Mouse (Mus musculus) embryonic facial prominence, embryonic 15.5 days (tissue): ENCODE data around the gene Ccnq. TPM values are rescaled to one million over a fixed set of nuclear protein-coding genes. Genes with fewer than 3 reads are reported as not detected.

Source experiments
- ATAC-seq: fragments of 200-750 bp; cut with Nextera tagmentation; 2 replicates; pipeline ENCODE4 v1.8.0; 2017; ENCODE audit warnings: low read depth, moderate TSS enrichment; ENCODE audit not compliant: insufficient number of reproducible peaks, low FRiP score, low TSS enrichment
- H3K27ac ChIP-seq: fragments of 300-500 bp; sonication (generic); replicated peaks from 2 replicates; pipeline ENCODE4 v1.5.1; 2015; ENCODE audit warnings: mild to moderate bottlenecking, inconsistent platforms
- H3K27me3 ChIP-seq: fragments of 300-500 bp; sonication (generic); 2 replicates; pipeline ENCODE4 v1.6.1; 2015; ENCODE audit warnings: inconsistent platforms
- H3K36me3 ChIP-seq: fragments of 300-500 bp; sonication (generic); 2 replicates; pipeline ENCODE4 v1.6.1; 2015; ENCODE audit warnings: mild to moderate bottlenecking, inconsistent platforms
- H3K4me1 ChIP-seq: fragments of 300-500 bp; sonication (generic); 2 replicates; pipeline ENCODE4 v1.6.1; 2015; ENCODE audit warnings: inconsistent platforms
- H3K4me2 ChIP-seq: fragments of 300-500 bp; sonication (generic); replicated peaks from 2 replicates; pipeline ENCODE4 v1.6.1; 2015; ENCODE audit warnings: mild to moderate bottlenecking, inconsistent platforms
- H3K4me3 ChIP-seq: fragments of 300-500 bp; sonication (generic); replicated peaks from 2 replicates; pipeline ENCODE4 v1.5.1; 2015; ENCODE audit warnings: mild to moderate bottlenecking, inconsistent platforms
- H3K9ac ChIP-seq: fragments of 300-500 bp; sonication (generic); 2 replicates; pipeline ENCODE4 v1.6.1; 2015; ENCODE audit warnings: inconsistent platforms
- H3K9me3 ChIP-seq: fragments of 300-500 bp; sonication (generic); replicated peaks from 2 replicates; pipeline ENCODE4 v1.6.1; 2016; ENCODE audit warnings: inconsistent platforms
- WGBS: fragments of 180-500 bp; shearing (Covaris S2); methylation state at CpG from one replicate; pipeline ENCODE4 v1.1.7; 2015; 5-methylcytosine and 5-hydroxymethylcytosine counted together
- polyA plus RNA-seq: library from polyadenylated mRNA; unstranded; fragments of >200 nt; fragmentation: Nextera tagmentation; extraction: Ambion mirVana; gene quantifications from 2 replicates; pipeline ENCODE4 v1.2.1, GENCODE M21; 2015

Ccnq gene
- polyA plus RNA-seq, 1 experiment from 2014 or later: 39.8 TPM

DNA sequence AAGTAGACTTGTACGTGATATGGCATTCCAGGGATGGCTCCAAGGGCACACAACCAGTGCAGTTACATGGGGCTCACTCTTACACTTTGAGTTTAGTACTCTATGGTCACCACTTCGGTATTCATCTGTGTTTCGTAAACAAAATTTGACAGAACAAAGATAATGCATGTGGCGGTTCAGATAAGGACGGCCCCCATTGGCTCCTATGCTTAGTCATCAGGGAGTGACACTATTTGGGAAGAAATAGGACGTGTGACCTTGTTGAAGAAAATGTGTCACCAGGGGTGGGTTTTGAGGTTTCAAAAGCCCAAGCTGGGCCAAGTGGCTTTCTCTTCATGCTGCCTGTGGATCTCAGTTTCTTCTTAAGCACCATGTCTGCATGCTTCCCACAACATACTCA is 18.9 kb downstream of the Ccnq start:
- no peaks in the 10 kb centered on the region for H3K36me3 ChIP-seq
- H3K4me1 ChIP-seq: no peaks in the 10 kb centered on the region
- 89% methylated on average over 6 of the region's 6 CpGs for WGBS
- H3K9me3 ChIP-seq: no peaks in the 10 kb centered on the region
- no peak overlapping the region for H3K9ac ChIP-seq
- no peak overlapping the region for H3K4me2 ChIP-seq
- H3K4me3 ChIP-seq: no peak overlapping the region
- ATAC-seq: no peak
- no peak overlapping the region for H3K27ac ChIP-seq
- no peaks in the 10 kb centered on the region for H3K27me3 ChIP-seq

DNA sequence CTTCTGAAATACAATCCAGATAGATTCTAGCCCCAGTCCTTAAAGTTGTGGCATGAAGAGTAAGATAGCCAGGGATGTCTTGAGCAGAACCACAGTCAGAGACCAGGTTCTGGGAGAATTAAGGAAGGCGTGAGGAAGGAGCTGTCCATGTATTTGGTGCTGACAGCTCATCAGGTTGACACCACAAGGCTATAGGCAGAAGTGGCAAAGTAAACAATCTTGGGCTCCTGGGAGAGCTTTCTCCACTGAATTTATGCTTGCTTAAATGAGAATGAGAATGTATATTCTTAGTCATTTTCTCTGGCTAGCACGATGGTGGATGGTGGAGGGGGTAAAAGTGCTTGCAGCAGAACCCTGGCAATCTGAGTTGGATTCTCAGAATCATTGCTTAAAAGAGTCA is 20.6 kb downstream of the Ccnq start:
- Histone ChIP-seq H3K9me3 (no peaks in the 10 kb centered on the region), H3K4me2 (no peak overlapping the region), H3K9ac (no peak overlapping the region), H3K36me3 (no peaks in the 10 kb centered on the region), H3K27ac (no peak overlapping the region), H3K4me3 (no peak overlapping the region), H3K27me3 (no peaks in the 10 kb centered on the region), H3K4me1 (no peaks in the 10 kb centered on the region)
- 24% methylated on average over 2 of the region's 2 CpGs for WGBS
- no peak for ATAC-seq

DNA sequence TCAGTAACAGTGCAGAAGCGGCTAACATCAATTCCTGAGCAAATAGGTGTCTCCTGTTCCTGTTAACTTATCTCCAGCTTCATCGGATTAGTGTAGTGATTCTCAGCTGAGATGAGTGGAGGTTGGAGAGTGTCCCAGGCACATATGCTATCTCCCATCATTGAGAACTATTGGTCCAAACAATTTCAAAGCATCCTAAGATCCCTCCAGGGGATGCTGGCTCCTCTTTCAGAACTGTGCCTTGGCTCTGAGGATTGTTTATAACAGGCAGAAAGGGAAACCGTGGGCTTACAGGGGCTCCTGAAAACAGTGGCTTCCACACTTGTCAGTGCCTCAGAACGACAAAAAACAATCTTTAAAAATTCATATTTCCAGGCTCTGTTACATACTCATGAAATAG is 23.5 kb downstream of the Ccnq start:
- no peaks in the 10 kb centered on the region for H3K27me3 ChIP-seq
- H3K9ac ChIP-seq: no peak overlapping the region
- 71% methylated on average over 4 of the region's 4 CpGs for WGBS
- H3K4me1 ChIP-seq: no peaks in the 10 kb centered on the region
- H3K4me3 ChIP-seq: no peak overlapping the region
- H3K36me3 ChIP-seq: no peaks in the 10 kb centered on the region
- no peak overlapping the region for H3K27ac ChIP-seq
- no peak overlapping the region for H3K4me2 ChIP-seq
- no peaks in the 10 kb centered on the region for H3K9me3 ChIP-seq
- no peak for ATAC-seq

DNA sequence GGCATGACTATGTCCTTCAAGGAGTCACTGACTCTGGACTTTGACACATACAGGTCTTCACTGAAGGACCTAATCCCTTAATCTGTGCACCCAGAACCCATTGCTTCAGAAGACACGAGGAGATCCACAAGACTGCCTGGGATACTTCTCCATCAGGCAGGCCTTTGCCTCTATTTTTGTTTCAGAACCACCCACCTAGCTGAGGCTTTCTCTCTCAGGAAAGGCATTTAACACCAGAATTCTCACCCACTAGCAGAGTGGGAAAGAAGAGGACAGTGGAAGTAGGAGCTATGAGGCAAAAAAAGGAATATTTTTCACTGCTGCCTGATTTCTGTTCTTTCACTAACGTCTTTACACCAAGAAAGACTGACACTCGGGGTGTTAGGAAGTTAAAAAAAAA is 25.2 kb downstream of the Ccnq start:
- WGBS: 82% methylated on average over 3 of the region's 3 CpGs
- H3K36me3 ChIP-seq: no peaks in the 10 kb centered on the region
- no peak overlapping the region for H3K4me3 ChIP-seq
- ATAC-seq: no peak
- no peaks in the 10 kb centered on the region for H3K27me3 ChIP-seq
- H3K4me1 ChIP-seq: no peaks in the 10 kb centered on the region
- no peaks in the 10 kb centered on the region for H3K9me3 ChIP-seq
- H3K9ac ChIP-seq: no peak overlapping the region
- H3K27ac ChIP-seq: no peak overlapping the region
- H3K4me2 ChIP-seq: no peak overlapping the region

DNA sequence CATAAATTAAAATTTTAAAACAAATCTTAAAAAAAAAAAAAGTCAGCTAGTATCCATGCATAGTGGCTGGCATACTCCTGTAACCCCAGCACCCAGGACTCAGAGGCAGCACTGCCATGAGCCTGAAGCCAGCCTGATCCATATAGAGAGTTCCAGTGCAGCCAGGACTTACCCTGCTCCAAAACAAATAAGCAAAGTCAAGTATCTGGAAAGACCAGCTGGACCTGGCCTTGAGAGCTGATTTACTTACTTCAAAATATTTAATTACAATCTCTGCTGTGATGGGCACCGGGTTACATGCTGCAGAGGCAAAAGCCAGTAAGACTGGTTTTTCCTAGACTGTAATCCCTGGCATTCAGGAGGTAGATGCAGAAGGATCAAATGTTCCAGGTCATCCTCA is 26.7 kb downstream of the Ccnq start:
- Histone ChIP-seq H3K9me3 (no peaks in the 10 kb centered on the region), H3K4me3 (no peak overlapping the region), H3K27ac (no peak overlapping the region), H3K4me1 (no peaks in the 10 kb centered on the region), H3K4me2 (no peak overlapping the region), H3K27me3 (no peaks in the 10 kb centered on the region), H3K9ac (no peak overlapping the region), H3K36me3 (no peaks in the 10 kb centered on the region)
- WGBS: 45% methylated on average over 1 of the region's 1 CpGs
- no peak for ATAC-seq

DNA sequence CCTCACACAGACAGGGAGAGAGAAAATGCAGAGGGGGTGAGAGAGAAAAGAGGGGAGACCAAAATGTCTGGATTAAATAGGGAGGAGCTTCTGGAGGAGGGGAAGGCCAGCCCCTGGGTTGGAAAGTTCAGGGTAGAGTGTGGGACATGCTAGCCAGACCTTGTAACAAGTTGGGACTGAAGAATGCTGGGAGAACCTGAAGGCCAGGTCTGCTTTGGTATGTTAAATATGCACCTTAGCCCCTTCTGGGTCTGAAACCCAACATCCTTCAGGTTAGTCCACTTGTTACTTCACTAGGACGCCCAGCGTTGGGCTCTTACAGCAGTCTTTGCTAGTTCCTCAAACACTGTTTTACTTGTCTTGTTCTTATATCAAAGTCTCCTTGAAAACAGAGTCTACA is 30.1 kb downstream of the Ccnq start:
- H3K4me3 ChIP-seq: no peak overlapping the region
- H3K27me3 ChIP-seq: no peaks in the 10 kb centered on the region
- no peaks in the 10 kb centered on the region for H3K9me3 ChIP-seq
- H3K4me1 ChIP-seq: no peaks in the 10 kb centered on the region
- no peak overlapping the region for H3K9ac ChIP-seq
- no peak overlapping the region for H3K4me2 ChIP-seq
- 65% methylated on average over 2 of the region's 2 CpGs for WGBS
- no peak for ATAC-seq
- H3K27ac ChIP-seq: no peak overlapping the region
- H3K36me3 ChIP-seq: no peaks in the 10 kb centered on the region

DNA sequence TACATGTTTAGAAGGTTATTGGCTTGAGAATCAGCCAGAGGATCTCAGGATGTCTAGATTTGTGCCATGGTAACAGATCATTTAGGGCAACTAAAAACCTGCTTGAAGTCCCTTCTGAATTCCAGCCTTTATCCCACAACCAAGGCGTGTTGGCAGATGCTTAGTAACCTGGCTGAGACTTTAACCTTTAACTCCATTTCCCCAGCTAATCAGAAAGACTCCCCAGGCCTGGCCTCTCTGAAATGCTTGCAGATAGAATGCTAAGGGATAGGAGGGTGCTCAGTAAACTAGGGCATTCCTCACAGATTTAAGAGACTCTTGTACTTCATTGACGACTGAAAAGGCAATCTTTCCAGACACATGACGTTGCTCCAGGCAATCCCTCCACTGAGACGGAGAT is 33.9 kb downstream of the Ccnq start:
- Histone ChIP-seq H3K4me3 (no peak overlapping the region), H3K9me3 (no peaks in the 10 kb centered on the region), H3K27me3 (no peaks in the 10 kb centered on the region), H3K4me1 (no peaks in the 10 kb centered on the region), H3K9ac (no peak overlapping the region), H3K36me3 (no peaks in the 10 kb centered on the region), H3K4me2 (no peak overlapping the region), H3K27ac (no peak overlapping the region)
- 45% methylated on average over 4 of the region's 4 CpGs for WGBS
- ATAC-seq: no peak

DNA sequence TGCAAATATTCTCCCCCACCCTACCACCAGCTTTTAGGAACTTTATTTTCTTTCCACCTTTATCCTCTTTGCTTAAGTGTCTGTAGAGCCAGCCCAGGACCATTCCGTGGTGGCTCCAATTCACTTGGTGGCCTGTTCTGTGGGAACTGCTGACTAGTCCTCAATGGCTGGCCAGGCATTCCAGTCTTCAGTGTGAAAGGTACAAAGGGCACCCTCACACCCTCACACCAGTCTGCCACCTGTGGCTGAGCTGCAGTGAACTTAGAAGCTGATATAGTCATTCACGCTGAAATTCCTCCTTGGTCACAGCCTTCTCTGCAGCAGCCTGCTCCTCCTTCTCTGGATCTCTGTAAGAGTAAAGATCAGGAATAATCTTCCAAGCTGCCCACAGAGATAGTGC is 42.9 kb downstream of the Ccnq start:
- 74% methylated on average over 2 of the region's 2 CpGs for WGBS
- no peak for ATAC-seq

DNA sequence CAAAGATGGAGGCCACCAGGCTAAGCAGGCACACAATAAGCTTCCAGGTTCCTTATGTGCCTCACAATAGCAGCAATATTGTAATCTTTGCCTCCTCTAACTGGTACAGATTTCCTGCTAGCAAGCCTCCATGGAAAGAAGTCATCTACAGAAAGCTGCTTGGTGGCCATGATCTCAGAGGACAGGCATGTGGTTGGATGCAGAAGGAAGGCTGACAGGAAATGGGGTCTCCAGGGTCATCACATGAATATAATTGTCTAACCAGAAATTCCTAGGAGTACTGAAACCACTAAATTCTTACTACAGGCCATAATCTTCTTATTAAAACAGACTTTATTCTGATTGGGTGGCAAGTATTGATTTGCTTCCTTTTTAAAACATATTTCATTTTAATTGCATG is 45.5 kb downstream of the Ccnq start:
- Histone ChIP-seq H3K36me3 (no peaks in the 10 kb centered on the region), H3K9me3 (no peaks in the 10 kb centered on the region), H3K4me2 (no peak overlapping the region), H3K27ac (no peak overlapping the region), H3K4me1 (no peaks in the 10 kb centered on the region), H3K27me3 (no peaks in the 10 kb centered on the region), H3K4me3 (no peak overlapping the region), H3K9ac (no peak overlapping the region)
- no peak for ATAC-seq

More for the DNA sequence above, 42.9 kb downstream of the Ccnq start:
- Histone ChIP-seq H3K9ac (no peak overlapping the region), H3K36me3 (no peaks in the 10 kb centered on the region), H3K27me3 (no peaks in the 10 kb centered on the region), H3K4me3 (no peak overlapping the region), H3K9me3 (no peaks in the 10 kb centered on the region), H3K27ac (no peak overlapping the region), H3K4me1 (no peaks in the 10 kb centered on the region), H3K4me2 (no peak overlapping the region)

DNA sequence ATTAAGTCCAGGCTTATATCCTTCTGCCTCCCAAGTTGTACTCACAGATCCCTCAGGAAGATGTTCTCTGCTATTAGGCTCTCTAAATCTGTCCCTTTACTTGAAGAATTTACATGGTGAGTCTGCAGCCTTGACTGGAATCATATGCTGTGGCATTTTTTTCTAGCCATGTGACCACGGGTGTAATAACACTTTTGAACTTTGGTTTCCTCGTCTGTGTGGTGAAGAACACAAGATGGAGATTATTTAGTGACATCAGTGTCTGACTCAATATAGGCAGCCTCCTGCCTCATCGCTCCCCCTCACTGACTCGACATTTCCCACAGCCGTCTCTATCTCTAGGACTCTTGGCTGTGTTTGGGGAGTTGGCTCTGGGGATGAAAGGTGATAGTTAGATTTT is 48.4 kb downstream of the Ccnq start:
- H3K36me3 ChIP-seq: no peaks in the 10 kb centered on the region
- no peak overlapping the region for H3K4me3 ChIP-seq
- no peak overlapping the region for H3K4me2 ChIP-seq
- H3K4me1 ChIP-seq: no peaks in the 10 kb centered on the region
- H3K9me3 ChIP-seq: no peaks in the 10 kb centered on the region
- H3K9ac ChIP-seq: no peak overlapping the region
- WGBS: 62% methylated on average over 5 of the region's 5 CpGs
- H3K27ac ChIP-seq: no peak overlapping the region
- ATAC-seq: no peak
- no peaks in the 10 kb centered on the region for H3K27me3 ChIP-seq

DNA sequence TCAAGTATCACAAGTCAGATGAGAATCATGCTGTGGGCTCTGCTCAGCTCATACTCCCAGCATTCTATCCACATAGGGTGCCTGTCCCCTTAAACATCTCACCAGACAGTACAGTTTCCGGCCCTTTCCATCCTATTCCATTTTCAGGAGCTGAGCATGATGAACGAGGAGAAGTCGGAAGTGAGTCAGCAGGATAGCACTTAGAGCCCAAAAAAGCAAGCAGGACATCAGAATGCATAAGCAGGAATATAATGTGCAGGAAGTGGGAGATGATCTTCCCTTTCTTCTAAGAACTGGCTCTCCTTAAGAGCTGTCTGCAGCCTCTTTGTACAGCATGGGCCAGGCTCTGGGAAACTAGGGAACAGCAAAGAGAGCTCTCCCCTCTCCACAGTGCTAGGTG is 49.2 kb downstream of the Ccnq start:
- WGBS: 67% methylated on average over 3 of the region's 3 CpGs
- Histone ChIP-seq H3K27me3 (no peaks in the 10 kb centered on the region), H3K9ac (no peak overlapping the region), H3K9me3 (no peaks in the 10 kb centered on the region), H3K36me3 (no peaks in the 10 kb centered on the region), H3K4me1 (no peaks in the 10 kb centered on the region), H3K27ac (no peak overlapping the region), H3K4me3 (no peak overlapping the region), H3K4me2 (no peak overlapping the region)
- no peak for ATAC-seq
